Mouse (Mus musculus) erythroblast, embryonic 14.5 days (primary cell): ENCODE results near the gene Vps8. TPM values are rescaled to one million over a fixed set of nuclear protein-coding genes. Genes with fewer than 3 reads are reported as not detected.

Experiments used
- H3K27me3 ChIP-seq: 2 replicates; pipeline ENCODE4 v1.6.1; 2012; ENCODE audit warnings: inconsistent platforms; ENCODE audit not compliant: control insufficient read depth
- H3K36me3 ChIP-seq: 2 replicates; pipeline ENCODE4 v1.6.1; 2012; ENCODE audit warnings: mild to moderate bottlenecking, inconsistent platforms; ENCODE audit not compliant: control insufficient read depth
- H3K4me1 ChIP-seq: 2 replicates; pipeline ENCODE4 v1.6.1; 2012; ENCODE audit warnings: inconsistent platforms; ENCODE audit not compliant: control insufficient read depth
- H3K4me3 ChIP-seq: replicated peaks from 2 replicates; pipeline ENCODE3; 2012; ENCODE audit warnings: moderate library complexity, mild to moderate bottlenecking, inconsistent platforms
- H3K9me3 ChIP-seq: 2 replicates; pipeline ENCODE4 v1.6.1; 2012; ENCODE audit warnings: low read length, inconsistent platforms, mixed read lengths; ENCODE audit not compliant: control insufficient read depth
- GATA1 ChIP-seq: IDR thresholded peaks from 2 replicates; pipeline ENCODE4 v1.6.1; 2012; ENCODE audit warnings: low read length, inconsistent platforms, mixed read lengths
- TAL1 ChIP-seq: IDR thresholded peaks from 3 replicates; pipeline ENCODE4 v1.6.1; 2012; ENCODE audit warnings: low read length, inconsistent platforms, mixed read lengths
- polyA plus RNA-seq: library from polyadenylated mRNA; stranded (reverse); fragments of >175 nt; gene quantifications from 2 replicates; pipeline ENCODE4 v1.2.3, GENCODE M21; 2012

The Vps8 gene
- polyA plus RNA-seq, 1 experiment: 3.1 TPM

GRCm38 (mm10) chr16:21478376-21478775, 55.5 kb downstream of the Vps8 start:
- no peaks in the 10 kb centered on the region for H3K27me3 ChIP-seq
- no peak overlapping the region for H3K4me3 ChIP-seq
- TF ChIP-seq GATA1: no peak
- TF ChIP-seq TAL1: no peak
- peaks cover 24% of the 10 kb centered on the region for H3K36me3 ChIP-seq
- no peaks in the 10 kb centered on the region for H3K4me1 ChIP-seq
- no peaks in the 10 kb centered on the region for H3K9me3 ChIP-seq

GRCm38 (mm10) chr16:21483803-21484202, 60.9 kb downstream of the Vps8 start:
- TF ChIP-seq TAL1 (no peak), GATA1 (no peak)
- H3K36me3 ChIP-seq: peaks cover 2% of the 10 kb centered on the region; the same call in 1 of the 2 replicates
- no peak overlapping the region for H3K4me3 ChIP-seq
- H3K9me3 ChIP-seq: no peaks in the 10 kb centered on the region
- no peaks in the 10 kb centered on the region for H3K27me3 ChIP-seq
- no peaks in the 10 kb centered on the region for H3K4me1 ChIP-seq

GRCm38 (mm10) chr16:21485716-21486115, 62.8 kb downstream of the Vps8 start:
- Histone ChIP-seq H3K4me1 (no peaks in the 10 kb centered on the region), H3K27me3 (no peaks in the 10 kb centered on the region), H3K36me3 (peaks cover 2% of the 10 kb centered on the region; the same call in 1 of the 2 replicates), H3K9me3 (no peaks in the 10 kb centered on the region), H3K4me3 (no peak overlapping the region)
- TF ChIP-seq GATA1 (no peak), TAL1 (no peak)

GRCm38 (mm10) chr16:21488413-21488812, 65.5 kb downstream of the Vps8 start:
- Histone ChIP-seq H3K9me3 (no peaks in the 10 kb centered on the region), H3K4me1 (no peaks in the 10 kb centered on the region), H3K36me3 (no peaks in the 10 kb centered on the region), H3K4me3 (no peak overlapping the region), H3K27me3 (no peaks in the 10 kb centered on the region)
- TF ChIP-seq TAL1 (no peak), GATA1 (no peak)

- Histone ChIP-seq H3K36me3 (peaks cover 5% of the 10 kb centered on the region), H3K27me3 (no peaks in the 10 kb centered on the region), H3K9me3 (no peaks in the 10 kb centered on the region), H3K4me3 (no peak overlapping the region), H3K4me1 (peaks cover 8% of the 10 kb centered on the region)
- TF ChIP-seq GATA1 (no peak), TAL1 (no peak)
Observed at GRCm38 (mm10) chr16:21492346-21492745, 69.4 kb downstream of the Vps8 start.

GRCm38 (mm10) chr16:21492894-21493293, 70.0 kb downstream of the Vps8 start:
- no peaks in the 10 kb centered on the region for H3K9me3 ChIP-seq
- H3K4me1 ChIP-seq: peaks cover 8% of the 10 kb centered on the region
- H3K36me3 ChIP-seq: peaks cover 5% of the 10 kb centered on the region
- H3K4me3 ChIP-seq: no peak overlapping the region
- no peak for TF ChIP-seq GATA1
- no peak for TF ChIP-seq TAL1
- no peaks in the 10 kb centered on the region for H3K27me3 ChIP-seq

- H3K9me3 ChIP-seq: no peaks in the 10 kb centered on the region
- TF ChIP-seq TAL1 (no peak), GATA1 (no peak)
- peaks cover 8% of the 10 kb centered on the region for H3K4me1 ChIP-seq
- no peaks in the 10 kb centered on the region for H3K27me3 ChIP-seq
- peaks cover 5% of the 10 kb centered on the region for H3K36me3 ChIP-seq
- no peak overlapping the region for H3K4me3 ChIP-seq
Observed at GRCm38 (mm10) chr16:21494681-21495080, 71.8 kb downstream of the Vps8 start.

GRCm38 (mm10) chr16:21496799-21497198, 73.9 kb downstream of the Vps8 start:
- no peaks in the 10 kb centered on the region for H3K9me3 ChIP-seq
- TF ChIP-seq GATA1: no peak
- no peak for TF ChIP-seq TAL1
- no peak overlapping the region for H3K4me3 ChIP-seq
- H3K36me3 ChIP-seq: peaks cover 8% of the 10 kb centered on the region
- no peaks in the 10 kb centered on the region for H3K27me3 ChIP-seq
- peaks cover 8% of the 10 kb centered on the region for H3K4me1 ChIP-seq

GRCm38 (mm10) chr16:21497627-21498026, 74.7 kb downstream of the Vps8 start:
- H3K27me3 ChIP-seq: no peaks in the 10 kb centered on the region
- TF ChIP-seq TAL1 (no peak), GATA1 (no peak)
- peaks cover 8% of the 10 kb centered on the region for H3K36me3 ChIP-seq
- peaks cover 8% of the 10 kb centered on the region for H3K4me1 ChIP-seq
- H3K4me3 ChIP-seq: no peak overlapping the region
- no peaks in the 10 kb centered on the region for H3K9me3 ChIP-seq

- Histone ChIP-seq H3K4me1 (peaks cover 8% of the 10 kb centered on the region), H3K27me3 (no peaks in the 10 kb centered on the region), H3K4me3 (no peak overlapping the region), H3K36me3 (peaks cover 8% of the 10 kb centered on the region), H3K9me3 (no peaks in the 10 kb centered on the region)
- no peak for TF ChIP-seq TAL1
- no peak for TF ChIP-seq GATA1
Observed at GRCm38 (mm10) chr16:21498984-21499383, 76.1 kb downstream of the Vps8 start.
